15 mouse cellular contexts compared by ENCODE assay signal in the genomic region with DNA sequence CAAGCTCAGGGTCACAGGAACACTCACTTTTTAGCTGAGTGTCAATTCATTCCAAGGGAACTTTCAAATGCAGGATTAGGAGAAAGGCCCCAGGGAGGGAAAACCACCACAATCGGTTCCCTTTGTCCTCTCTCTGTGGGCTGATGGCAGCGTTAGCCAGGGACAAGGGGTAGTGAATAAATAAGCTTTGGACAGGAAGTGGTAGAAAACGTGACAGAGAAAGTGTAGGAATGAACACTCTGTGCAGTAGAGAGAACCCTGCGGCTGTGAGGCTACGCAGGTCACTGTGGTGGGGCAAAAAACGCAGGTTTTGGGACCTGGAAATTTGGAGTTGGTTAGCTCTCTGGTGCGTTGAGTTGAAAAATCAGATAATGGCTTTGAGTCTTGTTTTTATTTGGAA.
DNase-seq lines count a peak whose midpoint lies in the region; ATAC-seq and TF ChIP-seq lines count a peak whose summit lies in the region.
"Had no signal": no experiment of that assay in that cellular context is flagged by ENCODE, and none has a peak within 500 bp of the region (broad histone marks: within the 10 kb centered on the region; RNA-seq: fewer than 3 reads in every experiment).

No protein-coding gene starts in this region.

- TF ChIP-seq POLR2A in lung, adult 2 months (IDR thresholded peaks at IDR 0.05; ENCODE audit: borderline replicate concordance, extremely low read depth, low read depth, low read length), result no peak

- H3K4me3 ChIP-seq in midbrain, embryonic 10.5 days, result no peak overlapping the region
- no peak overlapping the region for H3K4me3 ChIP-seq in midbrain, embryonic 15.5 days
- H3K4me3 ChIP-seq in embryonic facial prominence, embryonic 13.5 days, result no peak overlapping the region
- no peak overlapping the region for H3K4me3 ChIP-seq in hindbrain, embryonic 16.5 days (ENCODE audit: low read length)
- H3K4me3 ChIP-seq in lung, adult 2 months (replicated peaks; ENCODE audit: extremely low read depth, low read depth, low read length), result no peak overlapping the region
- H3K4me3 ChIP-seq: intestine, embryonic 15.5 days; layer of hippocampus, adult 2 months; neural tube, embryonic 13.5 days had no signal

- TF ChIP-seq CTCF in lung, adult 2 months (IDR thresholded peaks at IDR 0.05; ENCODE audit: insufficient read depth, low read length), result no peak

- H3K9me3 ChIP-seq in midbrain, embryonic 10.5 days (replicated peaks), result no peaks in the 10 kb centered on the region
- no peaks in the 10 kb centered on the region for H3K9me3 ChIP-seq in midbrain, embryonic 15.5 days
- H3K9me3 ChIP-seq in embryonic facial prominence, embryonic 13.5 days, result no peaks in the 10 kb centered on the region
- no peaks in the 10 kb centered on the region for H3K9me3 ChIP-seq in hindbrain, embryonic 16.5 days (ENCODE audit: control insufficient read depth, low read length)
- H3K9me3 ChIP-seq: intestine, embryonic 15.5 days; neural tube, embryonic 13.5 days had no signal

- H3K9ac ChIP-seq in midbrain, embryonic 15.5 days, result no peak overlapping the region
- H3K9ac ChIP-seq in embryonic facial prominence, embryonic 13.5 days, result no peak overlapping the region
- no peak overlapping the region for H3K9ac ChIP-seq in hindbrain, embryonic 16.5 days (ENCODE audit: low read depth, low read length)
- H3K9ac ChIP-seq: intestine, embryonic 15.5 days; liver, postnatal 0 days; neural tube, embryonic 13.5 days had no signal

- H3K36me3 ChIP-seq in midbrain, embryonic 10.5 days, result no peaks in the 10 kb centered on the region
- no peaks in the 10 kb centered on the region for H3K36me3 ChIP-seq in midbrain, embryonic 15.5 days (replicated peaks)
- H3K36me3 ChIP-seq in embryonic facial prominence, embryonic 13.5 days, result no peaks in the 10 kb centered on the region
- H3K36me3 ChIP-seq in hindbrain, embryonic 16.5 days (ENCODE audit: control insufficient read depth, insufficient read depth, low read length), result no peaks in the 10 kb centered on the region
- H3K36me3 ChIP-seq: intestine, embryonic 15.5 days; neural tube, embryonic 13.5 days had no signal

- H3K4me2 ChIP-seq in midbrain, embryonic 15.5 days, result no peak overlapping the region
- no peak overlapping the region for H3K4me2 ChIP-seq in embryonic facial prominence, embryonic 13.5 days
- H3K4me2 ChIP-seq in hindbrain, embryonic 16.5 days (ENCODE audit: low read length), result no peak overlapping the region
- H3K4me2 ChIP-seq: intestine, embryonic 15.5 days; neural tube, embryonic 13.5 days had no signal

- ATAC-seq in midbrain, embryonic 15.5 days (replicated peaks), result no peak
- ATAC-seq in embryonic facial prominence, embryonic 13.5 days (ENCODE audit: insufficient number of reproducible peaks, insufficient read depth, low FRiP score, low TSS enrichment, low read depth), result no peak
- 0 out of 2 replicates have a peak, but pooled peaks have one; percentile 43 for ATAC-seq in hindbrain, embryonic 16.5 days
- ATAC-seq: intestine, embryonic 15.5 days; liver, postnatal 0 days; Patski had no signal

- H3K27ac ChIP-seq in midbrain, embryonic 10.5 days (replicated peaks), result peak overlapping the region; percentile 79
- H3K27ac ChIP-seq in midbrain, embryonic 15.5 days, result no peak overlapping the region
- H3K27ac ChIP-seq in embryonic facial prominence, embryonic 13.5 days, result peak overlapping the region; percentile 19; the same call in 1 of the 2 replicates
- H3K27ac ChIP-seq in hindbrain, embryonic 16.5 days (ENCODE audit: low read depth, low read length), result no peak overlapping the region
- H3K27ac ChIP-seq: intestine, embryonic 15.5 days; layer of hippocampus, adult 2 months; neural tube, embryonic 13.5 days had no signal

- peaks cover 73% of the 10 kb centered on the region for H3K4me1 ChIP-seq in midbrain, embryonic 10.5 days
- H3K4me1 ChIP-seq in midbrain, embryonic 15.5 days, result peaks cover 20% of the 10 kb centered on the region
- peaks cover 38% of the 10 kb centered on the region for H3K4me1 ChIP-seq in embryonic facial prominence, embryonic 13.5 days
- H3K4me1 ChIP-seq in hindbrain, embryonic 16.5 days (ENCODE audit: control insufficient read depth, insufficient read depth, low read depth, low read length), result peaks cover 9% of the 10 kb centered on the region
- H3K4me1 ChIP-seq in lung, adult 2 months (ENCODE audit: control insufficient read depth, insufficient read depth, low read length), result peaks cover 4% of the 10 kb centered on the region
- H3K4me1 ChIP-seq: intestine, embryonic 15.5 days had no signal

- H3K27me3 ChIP-seq in midbrain, embryonic 10.5 days (ENCODE audit: low read depth, poor library complexity, severe bottlenecking), result peaks cover 25% of the 10 kb centered on the region
- no peaks in the 10 kb centered on the region; the same call in none of the 2 replicates for H3K27me3 ChIP-seq in midbrain, embryonic 15.5 days (replicated peaks)
- H3K27me3 ChIP-seq in embryonic facial prominence, embryonic 13.5 days, result no peaks in the 10 kb centered on the region
- H3K27me3 ChIP-seq in hindbrain, embryonic 16.5 days (replicated peaks; ENCODE audit: control insufficient read depth, insufficient read depth, low read length), result no peaks in the 10 kb centered on the region
- H3K27me3 ChIP-seq: intestine, embryonic 15.5 days; neural tube, embryonic 13.5 days; Patski had no signal

- 7% methylated on average over 7 of the region's 7 CpGs for WGBS in midbrain, embryonic 10.5 days
- WGBS in midbrain, embryonic 15.5 days, result 12% methylated on average over 7 of the region's 7 CpGs
- WGBS in embryonic facial prominence, embryonic 13.5 days, result 14% methylated on average over 7 of the region's 7 CpGs
- 12% methylated on average over 7 of the region's 7 CpGs for WGBS in hindbrain, embryonic 16.5 days
- 47% methylated on average over 7 of the region's 7 CpGs for WGBS in lung, adult 2 months

- DNase-seq in midbrain, embryonic 10.5 days (ENCODE audit: low spot score), result peak; percentile 68
- DNase-seq in thymus, postnatal 4 days, result no peak
- DNase-seq in neural tube, embryonic 10.5 days (ENCODE audit: extremely low spot score, low spot score), result no peak
- DNase-seq in lung, adult 2 months, result no peak
- DNase-seq: gastrocnemius, postnatal 36 days; liver, postnatal 0 days; right cerebral cortex, postnatal 25 days; thymus, postnatal 14 days had no signal

Comparison
In these comparisons a context has a peak if more than half of its experiments do, and no peak if none do; other contexts are left out.
1. H3K27ac ChIP-seq: peak in midbrain, embryonic 10.5 days (single experiment) and embryonic facial prominence, embryonic 13.5 days (single experiment); none in midbrain, embryonic 15.5 days (single experiment) and hindbrain, embryonic 16.5 days (single experiment).